Mouse (Mus musculus): ENCODE data around the gene Axdnd1.
"Not testable (repeated sequence)": the region's sequence is repeated elsewhere in the genome, so short reads cannot be mapped to it uniquely, and the experiment has no call there.

The Axdnd1 gene

DNA sequence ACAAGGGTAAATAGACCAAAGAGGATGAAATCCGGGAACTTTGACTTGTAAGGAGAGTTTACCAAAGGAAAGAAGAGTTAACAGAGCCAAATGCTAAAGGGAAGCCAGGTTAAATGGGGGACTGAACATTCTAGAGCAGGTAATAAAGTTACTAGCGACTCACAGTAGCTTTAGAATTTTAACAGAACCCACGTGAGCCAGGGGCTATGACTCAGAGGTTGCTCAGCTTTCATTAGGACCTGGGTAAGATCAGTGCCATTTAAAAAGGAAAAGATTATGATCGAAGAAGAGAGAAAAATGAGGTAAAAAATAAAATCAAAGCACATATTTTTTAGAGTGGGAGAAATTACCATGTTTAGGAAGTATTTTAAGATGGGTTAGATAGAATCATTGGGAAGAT lies 80.1 kb downstream of the Axdnd1 start:
- DNase-seq (ENCODE audit: low spot score in 2 of 2): no peak

DNA sequence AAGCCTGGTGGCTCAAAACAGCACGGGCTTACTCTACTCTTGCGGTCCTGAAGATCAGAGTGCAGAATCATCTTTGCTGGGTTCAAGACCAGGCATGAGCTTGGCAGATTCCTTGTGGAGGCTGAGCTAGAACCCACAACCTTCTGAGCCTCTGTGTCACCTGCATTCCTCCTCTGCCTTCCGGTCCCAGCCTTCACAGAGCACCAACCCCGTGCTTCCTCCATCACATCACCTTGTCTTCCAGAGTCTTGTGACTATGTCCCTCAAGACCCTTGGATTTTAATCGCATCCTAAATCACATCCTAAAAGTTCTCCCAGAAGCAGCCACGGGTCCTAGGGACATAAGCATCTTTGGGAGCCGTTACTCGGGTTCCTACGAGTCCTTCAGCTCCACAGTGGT lies 97.8 kb downstream of the Axdnd1 start:
- no peak for DNase-seq (ENCODE audit: low spot score in 2 of 2)

DNA sequence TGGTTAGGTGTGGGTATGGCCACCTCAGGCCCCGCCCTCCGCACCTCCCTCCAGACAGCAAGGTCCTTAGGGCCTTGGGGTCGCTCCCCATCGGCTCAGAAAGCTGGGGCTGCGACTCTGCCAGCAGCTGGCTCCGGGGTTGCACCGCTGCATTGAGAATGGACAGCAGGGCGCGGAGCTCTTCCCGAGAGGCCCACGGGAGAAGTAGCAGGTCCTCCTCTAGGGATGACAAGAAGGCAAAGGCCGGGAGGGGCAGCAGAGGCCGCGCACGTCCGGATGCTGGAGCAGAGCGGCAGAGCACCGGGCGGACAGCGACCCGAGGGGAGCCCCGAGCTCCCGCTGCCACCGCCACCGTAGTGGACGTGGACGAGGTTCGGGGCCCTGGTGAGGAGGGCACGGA lies 110.3 kb downstream of the Axdnd1 start, which contains the start of gene Nphs2:
Nphs2 (plus strand) TSS at position 98 of the 400 bp plus-strand sequence.
- no peak for DNase-seq (ENCODE audit: low spot score in 2 of 2)

- no peak for DNase-seq (ENCODE audit: low spot score in 2 of 2)
Measured at GRCm38 (mm10) chr1:156308595-156308994, 112.4 kb downstream of the Axdnd1 start.

DNA sequence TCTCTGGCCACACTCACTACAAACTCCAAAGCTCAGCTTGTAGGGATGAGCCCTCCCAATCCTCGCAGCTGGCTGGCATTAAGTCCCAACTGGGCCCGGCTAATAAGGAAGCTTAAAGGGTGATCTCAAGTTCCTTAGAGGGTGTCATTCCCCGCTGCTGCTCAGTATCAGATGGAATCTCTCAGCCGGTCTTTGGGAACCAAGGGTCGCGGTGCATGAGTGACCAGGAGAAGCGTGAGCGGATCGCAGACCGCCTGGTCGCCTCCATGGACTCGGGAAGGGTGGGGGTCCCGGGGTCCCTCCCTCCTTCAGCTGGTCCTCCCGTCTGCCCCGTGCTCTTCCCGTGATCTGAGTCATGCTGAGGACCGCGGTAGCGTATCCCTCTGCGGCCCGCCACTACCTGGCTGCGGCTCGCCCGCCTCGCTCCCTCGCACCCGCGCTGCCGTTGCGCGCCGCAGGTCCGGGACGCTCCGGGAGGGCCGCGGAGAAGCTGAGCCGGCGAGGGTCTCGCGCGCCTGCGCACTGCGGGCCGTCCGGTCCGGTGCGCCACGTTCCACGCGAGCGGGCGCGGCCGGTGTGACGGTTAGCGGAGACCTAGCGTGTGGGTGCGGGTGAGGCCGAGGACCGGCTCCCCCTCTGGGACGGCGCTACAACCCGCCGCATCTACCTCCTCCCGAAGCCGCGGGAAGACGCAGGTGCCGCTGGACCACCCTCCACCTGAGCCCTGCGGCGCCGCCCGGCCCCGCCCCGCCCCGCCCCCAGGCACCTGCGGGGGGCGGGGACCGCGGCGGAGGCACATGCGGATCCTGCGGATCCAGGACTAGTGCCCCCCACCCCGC lies 117.8 kb downstream of the Axdnd1 start, which contains the start of gene Tdrd5:
Tdrd5 (minus strand) TSS at position 754 of the 839 bp plus-strand sequence.
- peak; percentile 14 to 39 for DNase-seq (ENCODE audit: low spot score in 2 of 2)

- no peak for DNase-seq (ENCODE audit: low spot score in 2 of 2)
Measured at GRCm38 (mm10) chr1:156290016-156290415, 130.9 kb downstream of the Axdnd1 start.

GRCm38 (mm10) chr1:156289222-156289587 lies 131.8 kb downstream of the Axdnd1 start:
- DNase-seq (ENCODE audit: low spot score in 2 of 2): not testable (repeated sequence)

- no peak for DNase-seq (ENCODE audit: low spot score in 2 of 2)
Measured at GRCm38 (mm10) chr1:156288556-156289221, 132.3 kb downstream of the Axdnd1 start.

GRCm38 (mm10) chr1:156285541-156285896 lies 135.4 kb downstream of the Axdnd1 start:
- no peak for DNase-seq (ENCODE audit: low spot score in 2 of 2)

DNA sequence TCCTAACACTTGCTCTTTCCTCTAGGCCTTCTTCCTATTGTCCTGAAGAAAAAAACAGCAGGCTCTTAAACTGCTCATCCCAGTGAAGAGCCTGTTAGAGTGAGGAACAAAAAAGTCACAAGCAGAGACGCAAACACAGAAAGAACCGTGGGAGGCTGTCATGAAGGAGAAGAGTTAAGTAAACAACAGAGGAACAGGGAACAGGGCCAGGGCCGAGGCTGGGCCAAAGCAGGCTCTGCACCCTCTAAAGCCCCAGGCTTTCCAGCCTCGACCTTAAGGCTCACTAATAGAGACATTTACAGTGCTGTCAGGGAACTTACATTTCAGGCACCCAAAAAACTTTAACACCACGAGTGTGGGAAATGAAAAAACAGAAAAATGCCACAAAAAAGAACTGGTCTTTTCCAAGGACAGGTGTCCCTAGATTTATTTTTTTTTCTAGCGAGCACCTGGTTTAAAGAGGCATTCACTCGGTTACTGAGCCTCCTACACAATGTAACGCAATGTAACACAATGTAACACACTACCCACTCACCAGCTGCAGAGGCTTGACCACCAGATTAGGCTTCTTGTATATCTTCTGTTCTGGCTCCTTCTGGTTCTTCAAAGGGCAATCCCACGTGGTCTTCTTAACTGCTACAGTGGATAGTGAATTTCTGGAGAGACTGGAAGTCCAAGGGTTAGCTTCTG lies 136.0 kb downstream of the Axdnd1 start:
- DNase-seq (ENCODE audit: low spot score in 2 of 2): peak; percentile 37 to 42

DNA sequence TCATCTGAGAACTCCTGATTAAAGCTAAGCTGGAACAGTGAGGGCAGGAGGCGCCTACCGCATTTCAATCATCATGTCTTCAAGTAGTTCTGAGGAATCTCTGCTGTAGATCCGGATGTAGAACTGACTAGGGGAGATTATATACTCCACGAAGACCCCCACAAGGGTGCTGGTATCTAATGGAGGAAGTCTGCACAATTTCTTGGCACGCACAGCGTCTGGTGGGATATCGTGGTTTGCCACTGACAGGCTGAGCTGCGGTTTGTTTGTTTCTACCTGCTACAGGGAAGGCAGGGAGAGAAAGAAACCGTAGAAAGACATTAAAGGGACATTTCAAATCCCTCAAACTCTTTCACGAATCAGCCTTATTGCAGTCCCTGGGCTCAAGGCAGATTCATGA lies 136.8 kb downstream of the Axdnd1 start:
- DNase-seq (ENCODE audit: low spot score in 2 of 2): no peak

DNA sequence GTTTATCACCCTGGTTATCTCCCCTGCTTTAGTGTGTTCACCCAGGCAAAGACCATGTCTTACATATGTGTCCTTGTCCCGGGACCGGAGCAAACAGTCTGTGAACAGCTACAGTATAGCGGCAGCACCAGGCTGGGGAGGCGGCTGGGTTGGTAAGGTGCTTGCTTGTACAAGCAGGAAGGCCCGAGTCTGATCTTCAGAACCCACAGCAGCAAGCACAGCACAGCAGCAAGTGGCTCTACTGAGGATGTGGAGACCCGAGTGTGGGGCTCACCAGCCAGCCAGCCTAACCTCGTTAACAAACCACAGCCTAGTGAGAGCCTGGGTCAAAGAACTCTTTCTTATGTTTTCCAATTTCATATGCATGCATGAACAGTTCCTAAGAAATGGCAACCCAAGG lies 140.8 kb downstream of the Axdnd1 start:
- DNase-seq (ENCODE audit: low spot score in 2 of 2): no peak

GRCm38 (mm10) chr1:156273647-156274046 lies 147.3 kb downstream of the Axdnd1 start:
- DNase-seq (ENCODE audit: low spot score in 2 of 2): no peak
